In the genomic region with DNA sequence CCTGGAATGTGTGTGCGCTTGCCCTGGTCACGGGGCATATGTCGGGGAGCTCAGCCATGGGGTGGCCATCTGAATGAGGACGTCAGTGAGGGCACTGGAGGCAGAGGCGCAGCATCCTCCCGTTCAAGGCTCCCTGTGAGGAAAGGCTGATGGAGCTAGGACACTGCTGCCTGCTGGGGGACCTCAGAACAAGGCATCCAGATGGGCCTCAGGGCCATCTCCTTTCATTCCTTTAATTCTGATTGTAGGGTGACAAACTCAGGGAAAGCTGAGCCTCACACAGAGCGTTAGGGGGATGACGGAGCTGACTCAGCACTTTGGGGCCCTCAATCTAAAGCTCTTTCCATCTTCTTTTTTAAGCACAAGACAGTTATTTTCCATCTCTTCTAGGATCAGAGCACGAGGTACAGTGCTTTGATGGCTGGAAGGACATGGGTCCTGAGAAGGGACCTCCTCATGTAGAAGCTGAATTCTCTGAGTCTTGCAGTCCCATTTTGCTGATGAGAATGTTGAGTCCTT, we compare ENCODE assay signal across 18 mouse cellular contexts.
A peak's percentile ranks its signal among the peaks of the same experiment; 100 is the strongest.
DNase-seq lines count a peak whose midpoint lies in the region; ATAC-seq lines count a peak whose summit lies in the region.
"Had no signal": no experiment of that assay in that cellular context is flagged by ENCODE, and none has a peak within 500 bp of the region (broad histone marks: within the 10 kb centered on the region; RNA-seq: fewer than 3 reads in every experiment).

No protein-coding gene starts in this region.

- peak overlapping the region; percentile 83 for H3K27ac ChIP-seq in hindbrain, embryonic 11.5 days (ENCODE audit: low read depth, low read length)
- H3K27ac ChIP-seq in hindbrain, embryonic 16.5 days (ENCODE audit: low read depth, low read length), result no peak overlapping the region
- H3K27ac ChIP-seq in neural tube, embryonic 12.5 days, result peak overlapping the region; percentile 51; the same call in 1 of the 2 replicates
- H3K27ac ChIP-seq in neural tube, embryonic 15.5 days (replicated peaks), result no peak overlapping the region
- H3K27ac ChIP-seq in midbrain, embryonic 14.5 days (replicated peaks; ENCODE audit: low read depth, low read length), result peak overlapping the region; percentile 57; the same call in 1 of the 2 replicates
- H3K27ac ChIP-seq: embryonic facial prominence, embryonic 12.5 days; kidney, postnatal 0 days; left cerebral cortex, adult 2 months; liver, embryonic 13.5 days had no signal

- ATAC-seq in hindbrain, embryonic 11.5 days (ENCODE audit: low FRiP score), result no peak
- no peak for ATAC-seq in hindbrain, embryonic 16.5 days
- no peak for ATAC-seq in neural tube, embryonic 12.5 days (ENCODE audit: low FRiP score, low read depth)
- no peak for ATAC-seq in neural tube, embryonic 15.5 days (ENCODE audit: low FRiP score)
- no peak for ATAC-seq in midbrain, embryonic 14.5 days (ENCODE audit: low FRiP score, low TSS enrichment)
- ATAC-seq: activated CD4-positive, CD25-positive, alpha-beta regulatory T cell, adult 4 months; inflammation-experienced regulatory T-cells, adult 6 months had no signal

- H3K9ac ChIP-seq in hindbrain, embryonic 11.5 days (ENCODE audit: low read depth, low read length), result no peak overlapping the region
- no peak overlapping the region for H3K9ac ChIP-seq in hindbrain, embryonic 16.5 days (ENCODE audit: low read depth, low read length)
- no peak overlapping the region for H3K9ac ChIP-seq in neural tube, embryonic 12.5 days
- no peak overlapping the region for H3K9ac ChIP-seq in neural tube, embryonic 15.5 days (replicated peaks)
- no peak overlapping the region for H3K9ac ChIP-seq in midbrain, embryonic 14.5 days (replicated peaks; ENCODE audit: low read length)
- H3K9ac ChIP-seq: embryonic facial prominence, embryonic 12.5 days; liver, embryonic 13.5 days had no signal

- peaks cover 22% of the 10 kb centered on the region for H3K4me1 ChIP-seq in hindbrain, embryonic 11.5 days (replicated peaks; ENCODE audit: control insufficient read depth, insufficient read depth, low read length)
- peaks cover 21% of the 10 kb centered on the region for H3K4me1 ChIP-seq in hindbrain, embryonic 16.5 days (ENCODE audit: control insufficient read depth, insufficient read depth, low read depth, low read length)
- H3K4me1 ChIP-seq in neural tube, embryonic 12.5 days, result peaks cover 46% of the 10 kb centered on the region
- peaks cover 49% of the 10 kb centered on the region for H3K4me1 ChIP-seq in neural tube, embryonic 15.5 days
- H3K4me1 ChIP-seq in midbrain, embryonic 14.5 days (ENCODE audit: control insufficient read depth, insufficient read depth, low read length), result peaks cover 28% of the 10 kb centered on the region

- no peak overlapping the region for H3K4me2 ChIP-seq in hindbrain, embryonic 11.5 days (replicated peaks; ENCODE audit: low read depth, low read length)
- H3K4me2 ChIP-seq in hindbrain, embryonic 16.5 days (ENCODE audit: low read length), result no peak overlapping the region
- H3K4me2 ChIP-seq in neural tube, embryonic 12.5 days (replicated peaks), result no peak overlapping the region
- no peak overlapping the region for H3K4me2 ChIP-seq in neural tube, embryonic 15.5 days
- H3K4me2 ChIP-seq in midbrain, embryonic 14.5 days (ENCODE audit: low read length), result no peak overlapping the region
- H3K4me2 ChIP-seq: embryonic facial prominence, embryonic 12.5 days; liver, embryonic 13.5 days had no signal

- peak; percentile 20 to 34 for DNase-seq in cerebellum, postnatal 25 days
- DNase-seq in cerebellum, adult 9-10 months, result no peak
- DNase-seq in hindbrain, embryonic 11.5 days (ENCODE audit: low spot score), result no peak
- DNase-seq in midbrain, embryonic 14.5 days, result no peak
- DNase-seq in heart, postnatal 14 days, result no peak
- DNase-seq: adrenal gland, adult 8-10 months; heart, postnatal 36 days; kidney, adult 2 months; layer of hippocampus, adult 9-11 months; liver, embryonic 13.5 days had no signal

- 0 out of 2 replicates have a peak, but pooled peaks cover 5% of the 10 kb centered on the region for H3K27me3 ChIP-seq in hindbrain, embryonic 11.5 days (ENCODE audit: control insufficient read depth, insufficient read depth, low read length)
- H3K27me3 ChIP-seq in hindbrain, embryonic 16.5 days (replicated peaks; ENCODE audit: control insufficient read depth, insufficient read depth, low read length), result peaks cover 2% of the 10 kb centered on the region; the same call in 1 of the 2 replicates
- peaks cover 22% of the 10 kb centered on the region for H3K27me3 ChIP-seq in neural tube, embryonic 12.5 days (replicated peaks)
- H3K27me3 ChIP-seq in neural tube, embryonic 15.5 days (replicated peaks), result peaks cover 15% of the 10 kb centered on the region; the same call in 1 of the 2 replicates
- H3K27me3 ChIP-seq in midbrain, embryonic 14.5 days (ENCODE audit: control insufficient read depth, insufficient read depth, low read length), result peaks cover 8% of the 10 kb centered on the region; the same call in 1 of the 2 replicates

- no peaks in the 10 kb centered on the region for H3K9me3 ChIP-seq in hindbrain, embryonic 11.5 days (ENCODE audit: control insufficient read depth, low read length)
- H3K9me3 ChIP-seq in hindbrain, embryonic 16.5 days (ENCODE audit: control insufficient read depth, low read length), result no peaks in the 10 kb centered on the region
- H3K9me3 ChIP-seq in neural tube, embryonic 12.5 days, result no peaks in the 10 kb centered on the region
- H3K9me3 ChIP-seq in neural tube, embryonic 15.5 days (replicated peaks), result no peaks in the 10 kb centered on the region
- no peaks in the 10 kb centered on the region for H3K9me3 ChIP-seq in midbrain, embryonic 14.5 days (ENCODE audit: control insufficient read depth, low read length)
- H3K9me3 ChIP-seq: embryonic facial prominence, embryonic 12.5 days; liver, embryonic 13.5 days had no signal

- H3K36me3 ChIP-seq in hindbrain, embryonic 11.5 days (ENCODE audit: control insufficient read depth, insufficient read depth, low read length), result no peaks in the 10 kb centered on the region
- no peaks in the 10 kb centered on the region for H3K36me3 ChIP-seq in hindbrain, embryonic 16.5 days (ENCODE audit: control insufficient read depth, insufficient read depth, low read length)
- no peaks in the 10 kb centered on the region for H3K36me3 ChIP-seq in neural tube, embryonic 12.5 days
- H3K36me3 ChIP-seq in neural tube, embryonic 15.5 days, result no peaks in the 10 kb centered on the region
- no peaks in the 10 kb centered on the region for H3K36me3 ChIP-seq in midbrain, embryonic 14.5 days (ENCODE audit: control insufficient read depth, insufficient read depth, low read length)
- H3K36me3 ChIP-seq: embryonic facial prominence, embryonic 12.5 days; liver, embryonic 13.5 days had no signal

- H3K4me3 ChIP-seq in hindbrain, embryonic 11.5 days (ENCODE audit: low read depth, low read length), result no peak overlapping the region
- no peak overlapping the region for H3K4me3 ChIP-seq in hindbrain, embryonic 16.5 days (ENCODE audit: low read length)
- no peak overlapping the region for H3K4me3 ChIP-seq in neural tube, embryonic 12.5 days
- no peak overlapping the region for H3K4me3 ChIP-seq in neural tube, embryonic 15.5 days (replicated peaks)
- H3K4me3 ChIP-seq in midbrain, embryonic 14.5 days (replicated peaks; ENCODE audit: low read depth, low read length), result no peak overlapping the region
- H3K4me3 ChIP-seq: embryonic facial prominence, embryonic 12.5 days; left cerebral cortex, adult 2 months; liver, embryonic 13.5 days had no signal

- WGBS in hindbrain, embryonic 11.5 days, result 70% methylated on average over 9 of the region's 9 CpGs
- 73% methylated on average over 9 of the region's 9 CpGs for WGBS in hindbrain, embryonic 16.5 days
- WGBS in neural tube, embryonic 12.5 days, result 75% methylated on average over 9 of the region's 9 CpGs
- whole genome bisulfite sequencing in neural tube, embryonic 15.5 days, result 80% methylated on average over 9 of the region's 9 CpGs
- 64% methylated on average over 9 of the region's 9 CpGs for WGBS in midbrain, embryonic 14.5 days

- intact Hi-C loops in heart, postnatal 14 days (cut with DNase I), result no loop called here

Comparison
In these comparisons a context has a peak if more than half of its experiments do, and no peak if none do; other contexts are left out.
1. DNase-seq: peak in cerebellum, postnatal 25 days (2 of 2); none in cerebellum, adult 9-10 months (single experiment), hindbrain, embryonic 11.5 days (single experiment), midbrain, embryonic 14.5 days (single experiment) and heart, postnatal 14 days (0 of 2).
2. H3K27ac ChIP-seq: peak in hindbrain, embryonic 11.5 days (single experiment), neural tube, embryonic 12.5 days (single experiment) and midbrain, embryonic 14.5 days (single experiment); none in hindbrain, embryonic 16.5 days (single experiment) and neural tube, embryonic 15.5 days (single experiment).